Mouse (Mus musculus) lung, adult 10 weeks (tissue): ENCODE measurements around the gene 1700011L22Rik. TPM values are rescaled to one million over a fixed set of nuclear protein-coding genes. Genes with fewer than 3 reads are reported as not detected.

Source experiments
- polyA plus RNA-seq: library from polyadenylated mRNA; stranded (reverse); fragments of 350-450 nt; fragmentation: Illumina TruSeq; extraction: RNeasy Lipid Tissue Mini Kit (QIAGEN cat#74804); gene quantifications from one replicate; pipeline ENCODE4 v1.2.3, GENCODE M21; 2014; ENCODE audit warnings: low read depth, low replicate concordance; ENCODE audit not compliant: insufficient read depth

1700011L22Rik gene
- polyA plus RNA-seq: not detected

DNA sequence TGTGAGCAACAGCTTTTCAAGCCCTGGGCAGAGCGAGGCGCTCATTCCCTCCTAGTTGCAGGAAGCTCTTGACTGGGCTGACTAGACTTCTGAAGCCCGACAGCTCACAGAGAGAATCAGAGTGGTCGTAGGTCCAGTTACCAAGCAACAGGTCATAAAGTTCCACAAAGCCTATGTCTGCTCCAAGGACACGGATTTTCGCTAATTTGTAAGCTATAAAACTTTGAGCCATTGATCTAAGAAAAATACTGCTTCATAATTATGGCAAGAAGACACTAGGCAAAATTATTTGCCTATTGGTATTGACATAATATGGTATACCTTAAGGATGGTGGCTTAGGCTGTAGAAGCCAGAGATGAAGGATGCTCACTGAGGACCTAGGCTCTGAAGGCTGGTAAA, at the start of gene 1700011L22Rik:
Gene 1700011L22Rik, minus strand, starts transcription at position 101 of the 400 bp plus-strand sequence.

GRCm38 (mm10) chr8:79294610-79295275, 46.4 kb upstream of the 1700011L22Rik start, which contains the start of gene Mmaa:
Gene Mmaa, minus strand, starts transcription at chr8:79294937.

Other genes starting within 250 kb of the 1700011L22Rik start
- gene Zfp827, start 220.1 kb downstream of the 1700011L22Rik start, polyA plus RNA-seq: 1.5 TPM
- 12.6 TPM for gene Mmaa, start 46.4 kb upstream of the 1700011L22Rik start, polyA plus RNA-seq
- gene Smad1, start 150.9 kb upstream of the 1700011L22Rik start, polyA plus RNA-seq: 10.2 TPM